Mouse (Mus musculus) regulatory T cell (primary cell): ENCODE data around the gene Gm9508.
"Not testable (repeated sequence)": the region's sequence is repeated elsewhere in the genome, so short reads cannot be mapped to it uniquely, and the experiment has no call there.

Source experiments
- in situ Hi-C: fragments of 300-600 bp; cut with MboI, MseI; formaldehyde crosslinking; loops from one replicate; pipeline ENCODE4 v1.15.1; 2025; ENCODE audit warnings: high pct_unique_total_duplicates

Gene Gm9508

DNA sequence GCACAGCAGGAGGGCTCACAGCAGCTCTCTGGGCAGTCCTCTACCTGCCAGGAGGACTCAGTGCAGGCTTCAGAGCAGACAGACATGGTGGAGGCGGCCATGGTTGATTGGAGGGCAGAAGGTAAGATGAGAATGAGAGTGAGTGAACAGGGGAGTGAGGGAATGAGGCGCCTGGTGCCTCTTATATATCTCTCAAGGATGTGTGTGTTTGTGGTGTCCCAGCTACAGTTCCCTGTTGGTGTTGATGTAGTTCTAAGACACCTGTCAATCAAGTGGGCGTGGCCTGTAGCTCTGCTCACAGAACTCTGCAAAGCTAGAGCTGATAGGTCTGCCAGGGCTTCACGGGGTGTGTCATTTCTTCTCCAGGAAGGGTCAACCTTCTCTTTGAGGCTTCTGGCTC, at the start of gene Gm9508:
Gm9508 (minus strand) TSS at position 101 of the 400 bp plus-strand sequence.
- in situ Hi-C loops, result no loop called here

DNA sequence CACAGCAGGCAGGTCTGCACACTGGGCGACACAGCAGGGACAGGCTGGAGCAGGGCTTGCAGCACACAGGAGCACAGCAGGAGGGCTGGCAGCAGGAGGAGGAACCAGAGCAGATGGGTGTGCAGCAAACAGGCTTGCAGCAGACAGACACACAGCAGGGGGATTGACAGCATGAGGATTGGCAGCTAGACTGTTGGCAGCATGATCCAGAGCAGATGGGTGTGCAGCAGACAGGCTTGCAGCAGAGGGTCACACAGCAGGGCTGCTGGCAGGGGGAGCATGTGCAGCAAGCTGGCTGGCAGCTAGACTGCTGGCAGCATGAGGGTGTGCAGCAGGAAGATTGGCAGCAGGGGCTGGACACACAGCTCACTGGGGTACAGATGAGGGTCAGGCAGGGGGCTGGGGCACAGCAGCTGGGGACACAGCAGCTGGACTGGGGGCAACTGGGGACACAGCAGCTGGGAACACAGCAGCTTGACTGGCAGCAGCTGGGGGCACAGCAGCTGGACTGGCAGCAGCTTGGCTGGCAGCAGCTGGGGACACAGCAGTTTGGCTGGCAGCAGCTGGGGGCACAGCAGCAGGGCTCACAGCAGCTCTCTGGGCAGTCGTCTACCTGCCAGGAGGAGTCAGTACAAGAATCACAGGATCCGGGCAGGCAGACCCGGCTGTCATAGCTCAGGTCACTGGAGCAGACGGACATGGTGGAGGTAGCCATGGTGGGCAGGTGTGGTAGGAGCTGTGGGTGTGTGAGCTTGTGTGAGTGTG, 45.1 kb upstream of the Gm9508 start, which contains the start of gene Gm18596:
Gm18596 (minus strand) TSS at position 715 of the 765 bp plus-strand sequence.
- in situ Hi-C loops, result not testable (repeated sequence)

DNA sequence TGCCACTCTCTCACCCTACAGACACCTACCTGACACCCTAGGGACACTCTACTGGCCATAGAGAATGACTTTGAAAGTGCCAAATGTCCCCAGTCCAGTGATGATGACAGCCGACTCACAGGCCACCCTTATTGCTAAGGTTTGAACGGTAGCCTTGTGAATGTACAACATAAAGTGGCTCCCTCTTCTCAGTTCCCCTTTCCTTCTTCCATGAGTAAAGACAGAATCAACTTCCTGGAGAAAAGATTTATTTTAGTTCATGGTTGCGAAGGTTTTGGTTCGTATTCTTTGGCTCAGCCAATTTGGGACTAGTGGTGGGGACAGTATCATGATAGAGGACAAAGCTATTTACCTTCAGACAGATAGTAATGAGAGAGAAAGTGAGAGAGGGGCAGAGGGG, 41.9 kb upstream of the Gm9508 start:
- in situ Hi-C loops, result no loop called here

DNA sequence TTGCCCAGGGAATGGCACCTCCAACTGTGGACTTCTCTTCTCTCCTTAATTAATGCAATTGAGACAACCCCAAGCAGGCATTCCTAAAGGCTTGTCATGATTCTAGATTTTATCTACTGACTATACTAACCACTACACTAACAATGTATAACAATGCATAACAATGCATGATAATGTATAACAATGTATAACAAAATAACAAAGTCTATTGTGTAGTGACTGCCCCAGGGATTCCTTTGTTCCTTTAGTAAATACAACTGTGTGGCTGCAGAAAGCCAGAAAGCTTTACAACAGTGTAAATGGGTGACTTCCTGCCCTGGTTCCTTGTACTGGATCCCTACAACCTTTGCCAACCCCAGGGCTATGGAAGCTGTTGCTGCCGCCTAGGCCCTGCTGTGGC, 38.9 kb upstream of the Gm9508 start:
- in situ Hi-C loops, result no loop called here

DNA sequence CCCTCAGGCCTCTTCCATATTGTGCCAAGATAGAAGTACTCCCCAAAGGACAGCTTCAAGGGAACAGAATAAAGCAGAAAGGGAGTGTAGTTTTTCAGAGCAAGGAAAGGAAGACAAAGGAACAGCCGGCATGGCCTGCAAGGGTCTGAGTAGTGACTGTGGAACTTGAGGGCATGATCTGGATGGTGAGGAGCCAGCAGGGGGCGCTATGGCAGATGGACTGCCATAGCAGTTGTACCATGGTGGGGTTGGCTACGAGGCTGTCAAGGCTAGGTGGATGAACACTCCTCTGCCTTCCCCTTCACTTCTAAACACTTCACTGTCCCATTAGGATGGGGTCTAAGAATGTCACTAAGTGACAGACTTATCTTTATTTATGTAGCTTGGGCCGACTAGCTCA, 32.2 kb upstream of the Gm9508 start:
- in situ Hi-C loops, result no loop called here

DNA sequence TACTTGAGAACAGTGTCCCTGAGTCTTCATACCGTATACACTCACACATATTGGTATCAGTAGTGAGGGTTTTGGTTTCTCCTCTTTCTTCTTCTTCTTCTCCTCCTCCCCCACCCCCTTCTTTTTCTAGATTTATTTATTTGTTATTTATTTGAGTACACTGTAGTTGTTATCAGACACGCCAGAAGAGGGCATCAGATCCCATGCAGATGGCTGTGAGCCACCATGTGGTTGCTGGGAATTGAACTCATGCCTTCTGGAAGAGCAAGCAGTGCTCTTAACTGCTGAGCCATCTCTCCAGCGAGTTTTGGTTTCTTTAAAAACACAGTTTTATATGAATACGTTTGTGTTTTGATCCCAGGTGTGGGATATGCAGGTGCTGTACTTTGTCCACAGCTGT, 31.2 kb upstream of the Gm9508 start:
- in situ Hi-C loops, result no loop called here

DNA sequence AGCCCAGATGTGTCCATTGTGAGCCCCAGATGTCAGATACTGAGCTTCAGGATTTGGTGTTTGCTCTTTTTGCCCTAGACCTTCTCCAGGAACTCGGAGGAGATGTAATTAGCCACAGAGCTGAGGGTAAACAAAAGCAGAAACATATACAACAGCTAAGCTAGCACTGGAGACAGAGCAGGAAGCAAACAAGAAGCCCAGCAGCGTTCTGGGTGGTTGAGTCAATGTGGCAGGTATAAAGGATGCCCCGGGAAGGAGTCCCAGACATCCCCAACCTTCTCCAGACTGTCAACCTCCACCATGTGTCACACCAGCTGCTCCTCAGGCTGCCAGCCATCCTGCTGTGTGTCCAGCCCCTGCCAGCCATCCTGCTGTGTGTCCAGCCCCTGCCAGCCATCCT, 29.2 kb upstream of the Gm9508 start, which contains the start of gene Gm10100:
Gm10100 (plus strand) TSS at position 301 of the 400 bp plus-strand sequence.
- in situ Hi-C loops, result no loop called here

DNA sequence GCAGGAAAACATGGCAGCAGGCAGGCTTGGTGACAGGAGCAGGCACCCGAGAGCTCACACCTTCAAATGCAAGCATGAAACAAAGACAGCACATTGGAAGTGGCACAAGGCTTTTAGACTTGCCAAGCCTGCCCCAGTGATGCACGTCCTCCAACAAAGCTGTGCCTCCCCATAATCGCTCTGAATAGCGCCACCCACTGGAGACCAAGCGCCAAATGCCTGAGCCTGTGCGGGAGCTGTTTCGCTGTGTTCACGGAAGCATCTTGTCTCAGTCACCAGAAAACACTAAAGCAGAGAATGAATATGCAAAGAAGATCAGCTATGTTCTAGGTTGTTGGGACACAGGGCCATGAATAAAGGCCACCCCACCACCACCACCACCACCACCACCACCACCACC, 27.8 kb upstream of the Gm9508 start:
- in situ Hi-C loops, result no loop called here

DNA sequence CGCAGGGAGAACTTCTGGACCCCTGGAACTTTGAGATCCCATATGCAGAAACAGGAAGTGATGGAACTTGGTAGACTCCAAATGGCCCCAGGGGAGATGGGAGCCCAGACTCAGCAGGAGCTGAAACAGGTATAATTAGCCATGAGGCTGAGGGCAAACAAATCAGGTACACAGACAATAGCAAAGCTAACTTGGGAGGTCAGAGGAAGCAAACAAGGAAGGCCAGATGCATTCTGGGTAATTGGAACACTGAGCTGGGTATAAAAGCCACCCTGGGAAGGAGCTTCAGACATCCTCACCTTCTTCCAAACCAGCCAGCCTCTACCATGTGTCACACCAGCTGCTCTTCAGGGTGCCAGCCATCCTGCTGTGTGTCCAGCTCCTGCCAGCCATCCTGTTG, 23.3 kb upstream of the Gm9508 start, which contains the start of gene Krtap12-1:
Krtap12-1 (plus strand) TSS at position 301 of the 400 bp plus-strand sequence.
- in situ Hi-C loops, result not testable (repeated sequence)

DNA sequence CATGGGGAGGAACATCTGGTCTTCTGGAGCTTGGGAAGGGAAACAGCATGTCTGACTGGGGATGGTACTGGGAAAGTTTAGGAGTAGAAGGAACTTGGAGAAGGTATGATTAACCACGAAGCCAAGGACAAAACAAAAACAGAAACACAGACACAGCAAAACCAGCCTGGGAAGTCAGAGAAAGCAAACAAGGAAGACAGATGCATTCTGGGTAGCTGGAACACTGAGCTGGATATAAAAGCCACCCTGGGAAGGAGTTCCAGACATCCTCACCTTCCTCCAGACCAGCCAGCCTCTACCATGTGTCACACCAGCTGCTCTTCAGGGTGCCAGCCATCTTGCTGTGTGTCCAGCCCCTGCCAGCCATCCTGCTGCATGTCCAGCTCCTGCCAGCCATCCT, 18.5 kb upstream of the Gm9508 start, which contains the start of gene Gm10142:
Gm10142 (plus strand) TSS at position 301 of the 400 bp plus-strand sequence.
- in situ Hi-C loops, result no loop called here

DNA sequence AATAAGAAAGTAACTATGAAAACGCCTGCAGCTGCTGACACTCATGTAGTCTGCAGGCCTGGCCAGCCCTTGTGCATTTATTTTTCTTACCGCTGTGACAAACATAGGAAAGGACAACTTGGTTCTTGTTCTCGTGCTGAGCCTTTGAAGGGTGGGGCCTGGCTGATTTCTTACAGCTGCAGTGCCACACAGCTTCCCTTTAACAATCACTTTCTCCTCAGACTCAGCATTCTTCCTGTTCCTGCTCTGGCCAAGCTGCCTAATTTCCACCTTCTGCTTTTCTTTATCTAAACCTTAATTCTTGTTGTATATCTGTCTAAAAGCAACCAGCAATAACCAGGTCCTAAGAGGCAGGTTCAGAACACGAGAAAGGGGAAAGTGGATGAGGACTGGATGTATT, 16.7 kb upstream of the Gm9508 start:
- in situ Hi-C loops, result loop anchor here (5.0 kb wide), 1 partner anchor 41 kb away; no protein-coding TSS in a partner anchor

DNA sequence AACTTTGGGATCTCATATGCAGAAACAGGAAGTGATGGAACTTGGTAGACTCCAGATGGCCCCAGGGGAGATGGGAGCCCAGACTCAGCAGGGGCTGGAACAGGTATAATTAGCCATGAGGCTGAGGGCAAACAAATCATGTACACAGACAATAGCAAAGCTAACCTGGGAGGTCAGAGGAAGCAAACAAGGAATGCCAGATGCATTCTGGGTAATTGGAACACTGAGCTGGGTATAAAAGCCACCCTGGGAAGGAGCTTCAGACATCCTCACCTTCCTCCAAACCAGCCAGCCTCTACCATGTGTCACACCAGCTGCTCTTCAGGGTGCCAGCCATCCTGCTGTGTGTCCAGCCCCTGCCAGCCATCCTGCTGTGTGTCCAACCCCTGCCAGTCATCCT, 14.1 kb upstream of the Gm9508 start, which contains the start of gene Gm10024:
Gm10024 (plus strand) TSS at position 301 of the 400 bp plus-strand sequence.
- in situ Hi-C loops, result loop anchor here (5.0 kb wide), 1 partner anchor 39 kb away; no protein-coding TSS in a partner anchor

DNA sequence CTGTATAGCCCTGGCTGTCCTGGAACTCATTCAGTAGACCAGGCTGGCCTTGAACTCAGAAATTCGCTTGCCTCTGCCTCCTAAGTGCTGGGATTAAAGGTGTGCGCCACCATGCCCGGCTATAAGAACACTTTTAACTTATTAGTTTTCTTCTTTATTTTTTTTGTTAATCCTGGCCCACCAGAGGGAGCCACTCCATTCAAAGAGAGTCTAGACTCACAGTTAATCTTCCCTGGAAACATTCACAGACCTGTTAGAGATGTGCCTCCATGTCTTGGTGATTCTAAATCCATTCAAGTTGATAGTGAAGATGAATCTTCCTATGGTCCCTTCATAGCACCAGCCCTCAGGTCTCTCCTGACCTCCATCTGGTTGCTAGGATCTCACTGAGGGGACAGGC, 12.8 kb upstream of the Gm9508 start:
- in situ Hi-C loops, result loop anchor here (5.0 kb wide), 1 partner anchor 38 kb away; no protein-coding TSS in a partner anchor

DNA sequence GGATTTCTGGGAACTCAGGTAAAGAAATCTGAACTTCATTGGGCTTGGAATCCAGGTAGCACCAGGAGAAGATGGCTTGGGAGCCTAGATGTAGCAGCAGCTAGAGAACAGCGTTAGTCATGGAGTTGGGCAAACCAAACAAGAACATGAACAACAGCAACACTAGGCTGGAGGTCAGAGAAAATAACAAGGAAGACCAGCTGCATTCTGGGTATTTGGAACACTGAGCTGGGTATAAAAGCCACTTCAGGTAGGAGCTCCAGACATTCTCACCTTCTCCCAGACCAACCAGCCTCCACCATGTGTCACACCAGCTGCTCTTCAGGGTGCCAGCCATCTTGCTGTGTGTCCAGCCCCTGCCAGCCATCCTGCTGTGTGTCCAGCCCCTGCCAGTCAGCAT, 9.3 kb upstream of the Gm9508 start, which contains the start of gene Gm10272:
Gm10272 (plus strand) TSS at position 301 of the 400 bp plus-strand sequence.
- in situ Hi-C loops, result no loop called here

DNA sequence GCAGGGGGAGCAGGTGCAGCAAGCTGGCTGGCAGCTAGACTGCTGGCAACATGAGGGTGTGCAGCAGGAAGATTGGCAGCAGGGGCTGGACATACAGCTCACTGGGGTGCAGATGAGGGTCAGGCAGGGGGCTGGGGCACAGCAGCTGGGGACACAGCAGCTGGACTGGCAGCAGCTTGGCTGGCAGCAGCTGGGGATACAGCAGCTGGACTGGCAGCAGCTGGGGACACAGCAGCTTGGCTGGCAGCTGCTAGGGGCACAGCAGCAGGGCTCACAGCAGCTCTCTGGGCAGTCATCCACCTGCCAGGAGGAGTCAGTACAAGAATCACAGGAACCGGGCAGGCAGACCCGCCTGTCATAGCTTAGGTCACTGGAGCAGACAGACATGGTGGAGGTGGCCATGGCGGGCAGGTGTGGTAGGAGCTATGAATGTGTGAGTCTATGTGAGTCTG, 6.7 kb downstream of the Gm9508 start, which contains the start of gene Gm19402:
Gm19402 (minus strand) TSS at position 402 of the 452 bp plus-strand sequence.
- in situ Hi-C loops, result not testable (repeated sequence)

DNA sequence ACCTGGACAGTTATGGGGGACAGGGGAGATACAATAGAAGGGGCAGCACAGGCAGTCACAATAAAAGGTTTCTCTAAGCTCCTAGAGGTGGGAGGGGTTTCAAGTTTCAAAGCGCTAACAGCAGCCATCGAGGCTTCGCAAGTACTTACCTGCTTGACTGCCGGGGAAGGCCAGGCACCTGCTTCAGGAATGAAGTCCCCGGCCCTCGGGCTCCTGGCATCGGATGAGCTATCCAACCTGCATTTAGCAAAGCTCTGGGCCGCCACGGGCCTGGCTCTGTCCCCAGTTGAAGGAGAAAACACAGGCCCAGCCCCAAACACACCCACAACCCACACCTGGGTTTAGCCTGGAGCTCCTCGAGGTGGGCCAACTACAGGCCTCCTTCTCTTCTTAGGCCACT, 10.0 kb downstream of the Gm9508 start:
- in situ Hi-C loops, result no loop called here

DNA sequence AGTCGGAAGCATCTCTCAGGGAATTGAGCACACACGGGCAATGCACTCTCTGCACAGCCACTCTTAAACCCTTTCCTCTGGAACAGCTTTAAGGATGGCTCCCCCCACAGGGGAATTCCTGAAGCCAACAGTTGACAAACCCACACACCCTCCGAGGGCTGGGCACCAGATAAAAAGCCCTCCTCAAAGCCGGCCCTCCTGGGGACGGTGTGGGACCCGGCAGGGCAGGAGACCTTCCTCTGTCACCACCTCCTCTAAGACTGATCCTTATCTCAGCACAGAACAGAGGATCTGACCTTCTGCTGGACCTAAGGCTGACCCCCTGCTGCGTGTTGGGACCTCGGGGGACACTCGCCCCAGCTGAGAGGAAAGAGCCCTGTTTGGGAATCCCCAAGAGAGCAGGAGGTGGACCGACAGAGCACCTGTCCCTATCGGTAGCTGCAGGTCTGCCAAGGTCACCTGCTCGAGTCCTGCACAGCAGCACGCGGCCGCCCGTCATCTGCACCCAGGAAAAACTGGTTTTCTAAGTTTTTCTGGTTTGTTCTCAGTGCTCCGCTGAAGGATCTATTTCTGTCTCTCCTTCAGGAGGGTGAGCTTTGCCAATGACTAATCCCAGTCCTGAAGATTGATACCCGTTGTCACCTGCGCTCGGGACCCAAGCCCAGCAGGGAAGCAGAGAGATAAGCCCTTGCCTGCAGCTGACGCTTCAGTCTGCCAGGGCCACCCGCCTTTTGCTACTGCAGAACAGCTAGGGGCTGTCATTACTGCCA, 11.0 kb downstream of the Gm9508 start, which contains the start of gene Tspear:
Tspear (plus strand) TSS at position 675 of the 770 bp plus-strand sequence.
- in situ Hi-C loops, result no loop called here

DNA sequence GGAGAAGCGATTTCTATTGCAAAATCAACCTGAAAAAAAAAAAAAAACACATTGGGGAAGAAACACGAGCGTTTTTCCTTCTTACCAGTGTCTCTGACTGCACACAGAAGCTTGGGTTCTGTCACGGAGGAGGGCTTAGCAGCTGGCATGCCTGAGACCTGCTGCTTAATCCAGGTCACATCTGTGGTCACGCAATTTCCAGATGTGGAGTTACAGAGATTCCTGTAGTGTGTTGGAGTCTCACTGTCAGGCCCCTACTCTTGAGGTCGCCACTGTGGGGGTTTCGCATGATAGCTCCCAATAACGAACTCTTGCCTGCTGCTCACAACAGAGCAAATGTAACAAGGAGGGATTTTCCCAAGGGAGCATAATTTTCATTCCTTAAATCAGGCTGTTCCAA, 12.9 kb downstream of the Gm9508 start:
- in situ Hi-C loops, result no loop called here

DNA sequence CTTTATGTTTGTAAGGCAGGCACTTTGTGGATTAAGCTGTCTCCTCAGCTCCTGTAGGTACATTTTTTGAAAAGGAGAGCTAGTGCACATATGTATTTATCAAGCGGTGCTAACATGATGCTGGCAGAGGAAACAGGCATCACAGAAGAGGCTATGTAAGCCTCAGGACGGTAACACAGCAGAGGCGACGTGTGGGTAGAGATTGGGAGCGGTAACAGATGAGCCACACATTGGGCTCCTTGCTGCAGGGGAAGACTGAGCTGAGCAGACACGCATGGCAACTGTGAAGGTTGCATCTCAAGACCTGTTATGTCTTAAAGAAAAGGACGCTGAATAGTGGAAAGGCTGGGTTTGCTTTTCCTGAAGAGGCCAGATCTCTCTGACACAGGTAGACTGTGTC, 14.0 kb downstream of the Gm9508 start:
- in situ Hi-C loops, result no loop called here

DNA sequence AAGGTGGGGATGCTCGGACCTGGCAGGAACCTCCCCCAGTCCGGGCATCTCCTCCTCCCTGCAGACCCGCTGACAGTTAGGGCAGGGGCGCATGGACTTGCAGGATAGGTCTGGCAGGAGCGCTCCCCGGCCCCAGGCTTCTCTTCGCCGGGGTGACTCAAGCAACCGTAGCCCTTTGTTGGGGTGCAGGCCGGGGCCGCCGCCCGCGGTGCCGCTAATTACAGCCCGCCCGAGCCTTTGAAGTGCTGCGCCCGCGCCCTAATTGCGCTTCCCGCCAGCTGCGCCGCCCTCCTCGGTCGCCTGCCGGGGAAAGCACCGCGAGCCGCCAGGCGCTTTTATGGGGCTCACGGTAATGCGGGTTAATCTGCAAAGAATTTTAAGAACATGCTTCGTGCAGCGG, 19.5 kb downstream of the Gm9508 start:
- in situ Hi-C loops, result no loop called here

DNA sequence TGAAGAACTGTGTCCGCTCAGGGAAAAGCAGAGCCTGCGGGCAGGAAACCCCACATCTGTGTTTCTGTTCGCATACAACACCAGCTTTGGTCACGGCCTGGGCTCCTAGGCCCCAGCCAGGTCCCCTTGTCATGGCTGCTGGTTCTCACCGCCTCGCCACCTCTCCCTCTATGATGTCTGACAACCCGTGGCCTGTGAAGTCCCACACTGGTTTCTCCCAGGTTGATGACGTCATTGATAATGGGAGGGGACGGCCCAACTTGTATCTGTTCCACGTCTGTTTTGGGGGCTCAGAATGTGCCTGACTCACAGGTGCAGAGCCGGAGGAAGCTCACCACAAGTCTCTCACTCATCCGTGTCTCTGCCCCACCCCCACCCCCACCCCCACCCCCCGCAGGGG, 23.3 kb downstream of the Gm9508 start:
- in situ Hi-C loops, result loop anchor here (5.0 kb wide), 1 partner anchor 39 kb away; the partner anchor contains the start of gene Gm10024

DNA sequence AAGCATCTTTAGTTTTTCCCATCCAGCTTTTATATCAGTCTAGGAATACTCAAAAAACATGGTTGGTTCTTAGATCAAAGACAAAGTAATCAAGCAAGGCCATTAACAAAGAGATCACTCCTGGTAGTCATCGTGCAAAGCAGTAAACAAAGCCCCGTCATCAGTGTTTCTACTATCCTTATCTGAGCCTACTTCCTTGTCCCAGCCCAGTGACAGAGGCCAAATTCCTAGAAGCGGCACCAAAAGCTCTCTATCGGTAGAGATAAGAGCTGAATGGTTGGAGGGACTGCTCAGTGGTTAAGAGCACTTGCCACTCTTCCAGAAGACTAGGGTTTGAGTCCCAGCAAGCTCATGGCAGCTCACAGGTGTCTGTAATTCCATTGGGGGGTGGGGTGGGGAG, 25.5 kb downstream of the Gm9508 start:
- in situ Hi-C loops, result loop anchor here (5.0 kb wide), 1 partner anchor 41 kb away; the partner anchor contains the start of gene Gm10024
